Mouse (Mus musculus) cerebellum, adult 2 months (tissue): Measurements from ENCODE around the gene Top3a.

Source experiments
- CTCF ChIP-seq: fragments of 200-500 bp; IDR thresholded peaks from 2 replicates; pipeline ENCODE4 v1.5.1; 2011; ENCODE audit warnings: low read depth, mild to moderate bottlenecking, control low read depth, low read length, moderate library complexity, borderline replicate concordance; ENCODE audit not compliant: insufficient read depth
- POLR2A ChIP-seq: fragments of 200-500 bp; IDR thresholded peaks from 2 replicates; pipeline ENCODE4 v1.6.1; 2011; ENCODE audit warnings: low read length, control low read depth, borderline replicate concordance; ENCODE audit not compliant: insufficient read depth

DNA sequence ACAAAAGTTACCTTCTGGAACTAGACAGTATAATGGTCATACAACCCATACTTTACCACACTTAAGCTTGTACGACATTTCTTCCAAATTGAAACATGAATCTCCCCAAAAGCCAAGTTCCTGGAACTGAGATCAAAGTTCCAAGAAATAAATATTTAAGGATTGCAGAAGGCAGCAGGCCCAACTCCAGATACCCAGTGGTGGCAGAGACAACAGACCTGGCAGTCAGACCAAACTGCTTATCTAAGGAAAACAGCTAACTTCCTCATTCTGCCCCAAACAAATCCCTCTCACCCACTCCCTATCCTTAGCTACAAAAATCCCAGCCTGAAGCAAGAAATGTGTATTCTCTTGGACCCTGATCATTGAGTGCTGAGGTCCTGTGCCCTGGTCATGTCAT lies 2.3 kb downstream of the Top3a start:
- TF ChIP-seq CTCF (no peak), POLR2A (no peak)
